Mouse (Mus musculus) kidney, adult 2 months (tissue): Measurements from ENCODE around the gene Megf11.

Source experiments
- CTCF ChIP-seq: fragments of 200-500 bp; conservative IDR thresholded peaks from 2 replicates; pipeline ENCODE4 v1.5.1; 2011; ENCODE audit warnings: low read depth, mild to moderate bottlenecking, control low read depth, low read length, moderate library complexity, mixed read lengths; ENCODE audit not compliant: insufficient read depth, insufficient read length
- POLR2A ChIP-seq: fragments of 200-500 bp; IDR thresholded peaks from one replicate; pipeline ENCODE4 v1.6.1; 2011; ENCODE audit warnings: low read depth, low read length, control low read depth

DNA sequence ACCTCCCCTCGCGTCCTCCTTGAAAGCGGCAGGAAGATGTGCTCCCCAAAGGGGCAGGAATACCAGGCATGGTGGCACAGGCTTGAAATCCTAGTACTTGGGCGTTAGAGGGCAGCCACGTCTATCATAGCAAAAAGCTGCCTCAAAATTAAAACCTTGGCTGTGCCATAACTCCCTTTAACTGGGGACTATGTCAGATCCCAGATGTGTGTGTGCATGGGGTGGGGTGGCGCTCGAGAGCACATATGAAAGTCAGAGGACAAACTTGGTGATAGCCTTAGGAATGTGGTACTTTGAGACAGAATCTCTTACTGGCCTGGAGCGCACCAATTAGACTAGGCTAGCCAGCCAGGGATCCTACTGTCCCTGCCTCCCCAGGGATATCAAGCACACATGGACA lies 235.2 kb downstream of the Megf11 start:
- TF ChIP-seq CTCF (no peak), POLR2A (no peak)
